ENCODE assay signal across 13 mouse cellular contexts in the genomic region with DNA sequence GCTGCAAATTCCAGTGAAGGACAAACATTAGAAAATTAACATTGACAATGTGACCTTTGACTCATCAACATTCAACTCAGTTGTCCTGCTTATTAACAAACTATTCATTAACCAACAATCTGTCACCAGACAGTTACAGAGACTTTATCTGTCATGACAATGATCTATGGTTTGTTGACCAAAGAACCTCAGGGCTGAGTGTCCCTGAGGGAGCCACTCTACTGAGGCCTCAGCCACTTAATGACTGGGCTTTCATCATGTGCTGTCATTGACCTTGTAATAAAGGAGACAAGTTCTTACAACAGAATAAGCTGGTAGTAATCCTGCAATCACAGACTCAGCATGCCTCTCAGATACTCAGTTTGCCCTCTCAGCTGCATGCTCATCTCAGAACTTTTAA.
DNase-seq lines count a peak whose midpoint lies in the region; ATAC-seq and TF ChIP-seq lines count a peak whose summit lies in the region.
"Had no signal": no experiment of that assay in that cellular context is flagged by ENCODE, and none has a peak within 500 bp of the region (broad histone marks: within the 10 kb centered on the region; RNA-seq: fewer than 3 reads in every experiment).

No protein-coding gene starts in this region.

- DNase-seq in adrenal gland, adult 8-10 months = peak; percentile 37
- no peak for DNase-seq in adrenal gland, postnatal 25 days
- DNase-seq in adrenal gland, postnatal 36 days = peak; percentile 2 to 16
- no peak for DNase-seq in left cerebral cortex, adult 18-20 months (ENCODE audit: low spot score in 2 of 2)
- no peak for DNase-seq in gastrocnemius, adult 2 months
- no peak for DNase-seq in layer of hippocampus, adult 8-10 months (ENCODE audit: low spot score in 2 of 2)
- DNase-seq: cerebellum, postnatal 14 days; layer of hippocampus, postnatal 36 days had no signal

- no peak overlapping the region for H3K4me2 ChIP-seq in hindbrain, embryonic 13.5 days
- no peak overlapping the region for H3K4me2 ChIP-seq in midbrain, embryonic 13.5 days (replicated peaks)
- H3K4me2 ChIP-seq: heart, embryonic 15.5 days; stomach, embryonic 15.5 days had no signal

- no peaks in the 10 kb centered on the region for H3K36me3 ChIP-seq in hindbrain, embryonic 13.5 days
- no peaks in the 10 kb centered on the region for H3K36me3 ChIP-seq in midbrain, embryonic 13.5 days
- H3K36me3 ChIP-seq: heart, embryonic 15.5 days; stomach, embryonic 15.5 days had no signal

- H3K4me3 ChIP-seq in hindbrain, embryonic 13.5 days = no peak overlapping the region
- no peak overlapping the region for H3K4me3 ChIP-seq in midbrain, embryonic 13.5 days (replicated peaks)
- no peak overlapping the region for H3K4me3 ChIP-seq in gastrocnemius, adult 2 months
- H3K4me3 ChIP-seq: heart, embryonic 15.5 days; stomach, embryonic 15.5 days had no signal

- H3K27me3 ChIP-seq in hindbrain, embryonic 13.5 days = no peaks in the 10 kb centered on the region
- H3K27me3 ChIP-seq in midbrain, embryonic 13.5 days = no peaks in the 10 kb centered on the region
- H3K27me3 ChIP-seq: heart, embryonic 15.5 days; stomach, embryonic 15.5 days had no signal

- no peaks in the 10 kb centered on the region for H3K9me3 ChIP-seq in hindbrain, embryonic 13.5 days
- no peaks in the 10 kb centered on the region for H3K9me3 ChIP-seq in midbrain, embryonic 13.5 days
- H3K9me3 ChIP-seq: heart, embryonic 15.5 days; stomach, embryonic 15.5 days had no signal

- ATAC-seq in hindbrain, embryonic 13.5 days (ENCODE audit: low FRiP score) = peak; percentile 74; the same call in 1 of the 2 replicates
- peak; percentile 90 for ATAC-seq in midbrain, embryonic 13.5 days

- H3K27ac ChIP-seq in hindbrain, embryonic 13.5 days = no peak overlapping the region
- no peak overlapping the region for H3K27ac ChIP-seq in midbrain, embryonic 13.5 days
- no peak overlapping the region for H3K27ac ChIP-seq in gastrocnemius, adult 2 months
- H3K27ac ChIP-seq: heart, embryonic 15.5 days; liver, embryonic 14.5 days; stomach, embryonic 15.5 days had no signal

- no peak for TF ChIP-seq CTCF in gastrocnemius, adult 2 months (IDR thresholded peaks at IDR 0.05)

- intact Hi-C loops in gastrocnemius, adult 2 months (cut with DNase I) = no loop called here

- H3K4me1 ChIP-seq in hindbrain, embryonic 13.5 days (replicated peaks) = no peaks in the 10 kb centered on the region
- H3K4me1 ChIP-seq in midbrain, embryonic 13.5 days (replicated peaks) = peaks cover 3% of the 10 kb centered on the region; the same call in 1 of the 2 replicates
- H3K4me1 ChIP-seq: heart, embryonic 15.5 days; stomach, embryonic 15.5 days had no signal

- no peak overlapping the region for H3K9ac ChIP-seq in hindbrain, embryonic 13.5 days
- H3K9ac ChIP-seq in midbrain, embryonic 13.5 days (replicated peaks) = no peak overlapping the region
- H3K9ac ChIP-seq: heart, embryonic 15.5 days; liver, embryonic 14.5 days; stomach, embryonic 15.5 days had no signal

Comparison
In these comparisons a context has a peak if more than half of its experiments do, and no peak if none do; other contexts are left out.
1. DNase-seq: peak in adrenal gland, adult 8-10 months (single experiment) and adrenal gland, postnatal 36 days (2 of 2); none in adrenal gland, postnatal 25 days (single experiment), left cerebral cortex, adult 18-20 months (0 of 2), gastrocnemius, adult 2 months (single experiment) and layer of hippocampus, adult 8-10 months (0 of 2).